In the genomic region with DNA sequence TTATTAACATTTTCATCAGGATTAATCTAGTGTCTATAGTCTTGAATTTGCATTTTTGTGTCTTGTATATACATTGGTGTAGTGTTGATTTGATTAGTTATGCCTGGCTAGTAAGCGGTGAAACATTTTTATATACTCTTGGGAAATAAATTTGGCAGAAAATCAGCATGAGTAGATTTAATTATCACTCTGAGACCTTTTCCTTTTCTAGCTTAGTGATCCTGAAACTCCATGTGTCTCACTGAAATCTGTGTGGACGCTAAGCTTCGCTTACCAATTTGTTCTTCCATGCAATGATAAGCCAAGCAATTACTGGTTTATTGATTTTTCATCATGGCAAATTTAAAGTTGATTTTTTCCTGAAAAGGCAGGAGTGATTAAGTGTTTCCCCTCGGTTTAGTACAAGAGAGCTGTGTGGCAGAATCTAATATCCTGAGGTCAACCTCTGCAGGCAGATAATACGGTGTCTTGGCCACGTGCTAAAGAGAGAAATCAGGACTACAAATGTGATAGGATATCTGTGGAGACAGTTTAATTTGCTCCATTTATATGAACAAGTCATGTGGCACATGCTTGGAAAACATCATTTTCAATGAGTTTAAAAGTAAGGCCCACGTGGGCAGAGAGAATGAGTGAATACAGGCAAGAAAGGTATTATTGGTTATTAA, we compare ENCODE assay signal across 20 mouse cellular contexts.
DNase-seq lines count a peak whose midpoint lies in the region; ATAC-seq and TF ChIP-seq lines count a peak whose summit lies in the region.
"Had no signal": no experiment of that assay in that cellular context is flagged by ENCODE, and none has a peak within 500 bp of the region (broad histone marks: within the 10 kb centered on the region; RNA-seq: fewer than 3 reads in every experiment).

No protein-coding gene starts in this region.

- no peak for DNase-seq in midbrain, embryonic 11.5 days (ENCODE audit: low spot score, missing footprints)
- DNase-seq in midbrain, embryonic 10.5 days (ENCODE audit: low spot score), result no peak
- DNase-seq in forelimb bud, embryonic 11.5 days (ENCODE audit: low read depth, low spot score), result peak; percentile 51
- DNase-seq in kidney, adult 2 months, result no peak
- DNase-seq in liver, postnatal 0 days, result no peak
- no peak for DNase-seq in right cerebral cortex, postnatal 10 days (ENCODE audit: low spot score in 2 of 2)
- DNase-seq: adrenal gland, adult 2 months; cerebellum, adult 2 months; gastrocnemius, postnatal 25 days; heart, postnatal 36 days; kidney, postnatal 25 days; right cerebral cortex, adult 18-20 months; thymus, postnatal 4 days had no signal

- no peaks in the 10 kb centered on the region for H3K9me3 ChIP-seq in midbrain, embryonic 11.5 days (ENCODE audit: control insufficient read depth, low read length)
- H3K9me3 ChIP-seq in midbrain, embryonic 10.5 days (replicated peaks), result no peaks in the 10 kb centered on the region
- H3K9me3 ChIP-seq in midbrain, embryonic 13.5 days, result no peaks in the 10 kb centered on the region
- H3K9me3 ChIP-seq in liver, postnatal 0 days (ENCODE audit: low read length), result no peaks in the 10 kb centered on the region
- H3K9me3 ChIP-seq: liver, embryonic 12.5 days had no signal

- no peak overlapping the region for H3K9ac ChIP-seq in midbrain, embryonic 11.5 days (ENCODE audit: low read length)
- no peak overlapping the region for H3K9ac ChIP-seq in midbrain, embryonic 13.5 days (replicated peaks)
- no peak overlapping the region for H3K9ac ChIP-seq in liver, postnatal 0 days (replicated peaks)
- H3K9ac ChIP-seq: liver, embryonic 12.5 days had no signal

- H3K27ac ChIP-seq in midbrain, embryonic 11.5 days (ENCODE audit: low read depth, low read length), result no peak overlapping the region
- no peak overlapping the region for H3K27ac ChIP-seq in midbrain, embryonic 10.5 days (replicated peaks)
- peak overlapping the region; percentile 36; the same call in 1 of the 2 replicates for H3K27ac ChIP-seq in midbrain, embryonic 13.5 days
- H3K27ac ChIP-seq in kidney, adult 2 months (ENCODE audit: insufficient read depth, low read depth, low read length), result no peak overlapping the region
- no peak overlapping the region for H3K27ac ChIP-seq in liver, postnatal 0 days (ENCODE audit: low read depth)
- H3K27ac ChIP-seq: liver, embryonic 12.5 days; stomach, postnatal 0 days had no signal

- H3K4me2 ChIP-seq in midbrain, embryonic 11.5 days, result no peak overlapping the region
- no peak overlapping the region for H3K4me2 ChIP-seq in midbrain, embryonic 13.5 days (replicated peaks)
- no peak overlapping the region for H3K4me2 ChIP-seq in liver, postnatal 0 days (ENCODE audit: low read depth, low read length)
- H3K4me2 ChIP-seq: heart, embryonic 11.5 days; liver, embryonic 12.5 days had no signal

- H3K27me3 ChIP-seq in midbrain, embryonic 11.5 days (ENCODE audit: control insufficient read depth, insufficient read depth, low read length), result no peaks in the 10 kb centered on the region
- H3K27me3 ChIP-seq in midbrain, embryonic 10.5 days (ENCODE audit: low read depth, poor library complexity, severe bottlenecking), result no peaks in the 10 kb centered on the region
- H3K27me3 ChIP-seq in midbrain, embryonic 13.5 days, result no peaks in the 10 kb centered on the region
- no peaks in the 10 kb centered on the region for H3K27me3 ChIP-seq in kidney, adult 2 months (replicated peaks; ENCODE audit: control insufficient read depth, insufficient read depth, low read length)
- no peaks in the 10 kb centered on the region for H3K27me3 ChIP-seq in liver, postnatal 0 days (ENCODE audit: insufficient read depth, low read length)
- H3K27me3 ChIP-seq: liver, embryonic 12.5 days had no signal

- no peak for TF ChIP-seq CTCF in kidney, adult 2 months (conservative IDR thresholded peaks at IDR 0.05; ENCODE audit: insufficient read depth, insufficient read length, low read depth, low read length)
- TF ChIP-seq CTCF in liver, postnatal 0 days (IDR thresholded peaks at IDR 0.05; ENCODE audit: low read depth), result no peak

- H3K36me3 ChIP-seq in midbrain, embryonic 11.5 days (ENCODE audit: control insufficient read depth, insufficient read depth, low read length), result no peaks in the 10 kb centered on the region
- H3K36me3 ChIP-seq in midbrain, embryonic 10.5 days, result no peaks in the 10 kb centered on the region
- H3K36me3 ChIP-seq in midbrain, embryonic 13.5 days, result no peaks in the 10 kb centered on the region
- no peaks in the 10 kb centered on the region for H3K36me3 ChIP-seq in kidney, adult 2 months (ENCODE audit: control insufficient read depth, insufficient read depth, low read length)
- no peaks in the 10 kb centered on the region for H3K36me3 ChIP-seq in liver, postnatal 0 days (replicated peaks; ENCODE audit: insufficient read depth, low read length)
- H3K36me3 ChIP-seq: liver, embryonic 12.5 days had no signal

- no peak for TF ChIP-seq POLR2A in kidney, adult 2 months (IDR thresholded peaks at IDR 0.05; ENCODE audit: low read depth, low read length)

- ATAC-seq in midbrain, embryonic 11.5 days (ENCODE audit: low FRiP score), result peak; percentile 76
- peak; percentile 89 for ATAC-seq in midbrain, embryonic 13.5 days
- ATAC-seq in liver, postnatal 0 days, result no peak
- ATAC-seq: intestine, postnatal 0 days; liver, embryonic 12.5 days; lung, postnatal 0 days had no signal

- no peaks in the 10 kb centered on the region for H3K4me1 ChIP-seq in midbrain, embryonic 11.5 days (ENCODE audit: control insufficient read depth, insufficient read depth, low read length)
- no peaks in the 10 kb centered on the region for H3K4me1 ChIP-seq in midbrain, embryonic 10.5 days
- peaks cover 14% of the 10 kb centered on the region for H3K4me1 ChIP-seq in midbrain, embryonic 13.5 days (replicated peaks)
- H3K4me1 ChIP-seq in kidney, adult 2 months (ENCODE audit: control insufficient read depth, insufficient read depth, low read length), result no peaks in the 10 kb centered on the region
- no peaks in the 10 kb centered on the region for H3K4me1 ChIP-seq in liver, postnatal 0 days (ENCODE audit: insufficient read depth)
- H3K4me1 ChIP-seq: liver, embryonic 12.5 days had no signal

- no peak for TF ChIP-seq EP300 in liver, postnatal 0 days (IDR thresholded peaks at IDR 0.05; ENCODE audit: low read depth)

- no peak overlapping the region for H3K4me3 ChIP-seq in midbrain, embryonic 11.5 days (ENCODE audit: low read depth, low read length)
- H3K4me3 ChIP-seq in midbrain, embryonic 10.5 days, result no peak overlapping the region
- H3K4me3 ChIP-seq in midbrain, embryonic 13.5 days (replicated peaks), result no peak overlapping the region
- H3K4me3 ChIP-seq in kidney, adult 2 months (ENCODE audit: insufficient read depth, low read depth, low read length), result no peak overlapping the region
- no peak overlapping the region for H3K4me3 ChIP-seq in liver, postnatal 0 days (ENCODE audit: low read depth, low read length)
- H3K4me3 ChIP-seq: erythroblast, embryonic 14.5 days; liver, embryonic 12.5 days had no signal

- 52% methylated on average over 7 of the region's 7 CpGs for WGBS in midbrain, embryonic 11.5 days
- WGBS in midbrain, embryonic 10.5 days, result 64% methylated on average over 7 of the region's 7 CpGs
- 27% methylated on average over 7 of the region's 7 CpGs for WGBS in midbrain, embryonic 13.5 days
- WGBS in kidney, adult 2 months, result 74% methylated on average over 7 of the region's 7 CpGs
- WGBS in liver, postnatal 0 days (ENCODE audit: insufficient replicate concordance), result 73% methylated on average over 7 of the region's 7 CpGs
